Mouse (Mus musculus): ENCODE measurements around the gene Pycr1. TPM values are rescaled to one million over a fixed set of nuclear protein-coding genes. Genes with fewer than 3 reads are reported as not detected.
"Not testable (repeated sequence)": the region's sequence is repeated elsewhere in the genome, so short reads cannot be mapped to it uniquely, and the experiment has no call there.

The Pycr1 gene
- 1 to 10 TPM; 7.9 to 8.0 TPM for total RNA-seq (2021)

DNA sequence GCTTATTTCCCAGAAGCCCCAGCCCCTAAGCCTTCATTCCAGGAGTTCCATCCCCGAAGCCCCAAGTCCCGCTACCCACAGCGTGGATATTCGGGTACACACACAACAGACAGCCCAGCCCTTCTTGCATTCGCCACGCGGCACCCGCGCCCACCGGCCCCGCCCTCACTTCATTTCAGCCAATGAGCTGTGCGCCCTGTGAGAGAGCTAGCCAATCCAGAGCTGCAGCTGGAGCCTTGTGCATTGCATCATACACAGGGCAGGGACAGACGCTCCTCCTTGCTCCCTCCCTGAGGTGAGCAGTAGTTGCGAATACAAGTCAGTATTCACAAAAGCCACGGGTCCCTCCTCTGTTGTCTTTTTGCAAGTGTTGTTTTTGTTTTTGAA is at the start of gene Pycr1:
Gene Pycr1, minus strand, starts transcription at position 169 of the 387 bp plus-strand sequence.
- peak; percentile 95 for DNase-seq

DNA sequence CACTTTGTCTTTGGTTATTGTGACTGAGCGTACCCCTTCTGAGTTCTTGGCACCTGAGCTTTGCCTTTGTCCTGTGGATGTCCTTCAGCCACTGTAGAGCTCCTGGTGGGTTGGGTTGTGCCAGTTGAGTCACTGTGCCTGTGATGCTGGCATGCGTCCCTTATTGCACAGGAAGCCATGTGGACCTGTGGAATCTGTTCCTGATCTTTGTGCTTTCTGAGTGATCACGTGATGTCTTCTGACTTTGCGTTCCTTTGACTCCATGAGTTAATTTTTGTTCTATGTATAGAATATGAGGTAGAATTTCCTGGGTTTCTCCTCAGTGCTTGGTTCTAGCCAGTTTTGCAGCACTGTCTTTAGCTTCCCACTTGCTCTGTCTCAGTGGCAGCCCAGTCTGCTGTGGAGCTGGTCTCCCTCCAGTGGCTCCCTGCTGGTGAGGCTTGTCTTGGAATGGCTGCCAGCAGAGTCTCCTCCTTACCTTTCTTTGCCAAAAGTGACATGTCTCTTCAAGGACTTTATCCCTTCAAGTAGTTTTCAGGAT is 49.0 kb upstream of the Pycr1 start:
- peak; percentile 50 for DNase-seq

DNA sequence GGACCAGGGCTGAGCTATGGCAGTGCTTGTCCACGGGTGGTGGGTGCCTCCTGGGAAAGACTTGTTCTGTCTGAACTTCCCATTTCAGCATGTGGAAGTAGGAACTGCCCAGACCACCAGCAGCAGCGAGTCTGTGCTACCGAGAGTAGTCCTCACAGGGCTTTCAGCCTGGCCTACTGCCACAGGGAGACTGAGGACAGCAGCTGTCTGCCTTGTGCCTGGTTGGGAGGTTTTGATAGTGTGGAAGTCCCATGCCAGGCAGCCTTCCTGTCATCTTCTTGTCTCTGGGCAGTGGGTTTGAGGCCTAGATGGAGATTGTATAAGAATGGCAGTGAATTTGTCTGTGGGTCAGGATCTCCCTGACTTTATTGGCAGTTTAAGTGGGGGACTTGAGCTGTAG is 45.8 kb upstream of the Pycr1 start:
- no peak for DNase-seq

DNA sequence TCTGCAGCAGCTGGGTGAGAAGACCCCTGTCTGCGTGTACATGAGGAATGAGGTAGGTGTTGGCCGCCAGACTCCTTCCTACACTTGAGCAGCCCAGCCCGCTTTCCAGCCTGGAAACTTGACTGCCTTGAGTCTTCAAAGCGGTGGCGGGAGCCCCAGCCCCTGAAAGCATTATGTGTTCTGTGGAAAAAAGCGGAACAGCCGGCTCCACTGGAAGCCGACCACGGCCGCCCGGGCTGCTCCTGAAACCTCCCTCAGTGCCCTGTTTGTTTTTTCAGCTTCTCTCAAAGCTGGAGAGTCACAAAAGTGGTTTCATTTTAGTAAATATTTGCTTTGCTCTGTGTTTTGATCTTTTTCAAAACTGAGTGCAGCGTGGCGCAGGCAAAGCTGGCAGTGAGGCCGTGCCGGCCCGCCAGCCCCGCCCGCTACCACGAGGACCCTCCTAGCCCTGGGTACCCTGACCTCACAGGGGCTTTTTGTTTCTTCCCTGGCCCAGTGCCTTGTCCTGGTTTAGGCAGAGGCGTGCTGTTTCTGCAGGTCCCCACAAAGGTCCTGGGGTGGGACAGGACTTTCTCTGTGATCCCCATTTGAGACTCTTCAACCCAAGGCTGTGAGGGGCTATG is 43.2 kb upstream of the Pycr1 start:
- no peak for DNase-seq

DNA sequence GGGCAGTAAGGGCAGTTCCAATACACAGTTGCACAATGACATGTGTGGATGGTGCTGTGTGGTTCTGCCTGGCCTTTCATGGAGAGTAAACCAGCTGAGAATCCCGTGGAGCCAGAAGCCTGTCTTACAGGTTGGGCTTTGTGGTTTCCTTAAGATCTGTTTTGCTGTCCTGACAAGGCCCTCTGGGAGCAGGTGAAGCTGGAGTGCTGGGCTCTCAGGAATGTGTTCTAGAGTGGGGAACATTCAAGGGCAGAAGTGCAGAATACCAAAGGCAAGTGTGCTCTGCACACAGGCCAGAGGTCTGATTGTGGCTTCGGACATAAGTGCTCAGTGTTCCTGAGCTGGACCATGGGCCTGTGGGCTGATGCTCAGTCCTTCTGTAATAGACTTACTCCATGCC is 41.1 kb upstream of the Pycr1 start:
- no peak for DNase-seq

DNA sequence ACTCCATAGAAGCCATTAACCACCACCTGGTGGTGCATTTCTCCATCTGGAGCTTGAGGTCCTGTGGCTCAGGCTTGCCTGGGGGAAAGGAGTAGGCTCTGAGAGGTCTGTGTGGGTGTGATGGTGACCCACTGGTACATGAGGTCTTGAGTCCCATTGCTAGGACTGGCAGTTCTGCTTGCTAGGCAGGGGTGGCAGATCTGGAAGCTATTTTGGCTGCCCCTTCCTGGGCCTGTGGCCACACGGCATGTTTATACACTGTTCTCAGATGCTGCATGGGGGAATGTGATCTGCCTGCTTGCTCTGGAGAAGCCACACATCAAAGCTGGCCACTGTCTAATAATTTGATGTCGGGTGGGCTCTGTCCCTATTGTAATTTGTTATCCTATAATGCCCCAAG is 40.5 kb upstream of the Pycr1 start:
- DNase-seq, result no peak

DNA sequence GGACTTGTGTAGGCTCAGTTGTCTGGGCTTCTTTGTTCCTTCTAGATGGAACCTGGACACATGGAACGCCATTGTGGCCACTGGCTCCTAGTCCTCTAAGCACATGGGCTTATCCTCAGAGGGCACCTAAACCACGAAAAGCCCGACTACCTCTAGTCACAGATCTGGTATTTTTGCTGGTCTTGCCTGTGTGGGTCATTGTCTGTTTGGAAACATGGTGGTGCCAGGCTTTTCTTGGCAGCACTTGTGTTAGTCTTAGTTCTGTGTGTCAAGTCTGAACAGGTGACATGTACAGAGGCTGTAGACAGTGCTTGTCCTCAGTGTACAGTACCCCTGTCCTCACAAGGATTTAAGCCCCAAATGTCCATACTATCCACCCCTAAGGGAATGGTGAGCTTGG is 40.0 kb upstream of the Pycr1 start:
- DNase-seq, result no peak

DNA sequence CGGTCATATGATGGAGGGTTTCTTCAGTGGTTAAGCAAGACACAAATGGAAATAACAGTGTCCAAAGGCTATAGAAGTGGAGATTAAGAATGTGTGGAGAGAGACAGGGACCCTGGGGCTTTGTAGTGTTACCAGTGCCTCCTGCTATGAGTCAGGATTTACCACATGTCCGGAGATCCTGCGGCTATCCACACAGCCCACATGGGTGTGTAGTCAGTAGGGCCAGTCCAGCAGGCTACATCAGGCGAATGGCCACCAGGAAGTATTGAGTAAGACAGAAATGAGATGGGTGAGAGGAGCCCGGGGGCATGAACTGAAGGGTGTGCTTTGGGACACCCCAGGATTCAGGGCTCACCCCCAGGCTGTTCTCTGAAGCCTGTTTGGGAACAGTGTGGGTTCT is 39.1 kb upstream of the Pycr1 start:
- DNase-seq, result no peak

DNA sequence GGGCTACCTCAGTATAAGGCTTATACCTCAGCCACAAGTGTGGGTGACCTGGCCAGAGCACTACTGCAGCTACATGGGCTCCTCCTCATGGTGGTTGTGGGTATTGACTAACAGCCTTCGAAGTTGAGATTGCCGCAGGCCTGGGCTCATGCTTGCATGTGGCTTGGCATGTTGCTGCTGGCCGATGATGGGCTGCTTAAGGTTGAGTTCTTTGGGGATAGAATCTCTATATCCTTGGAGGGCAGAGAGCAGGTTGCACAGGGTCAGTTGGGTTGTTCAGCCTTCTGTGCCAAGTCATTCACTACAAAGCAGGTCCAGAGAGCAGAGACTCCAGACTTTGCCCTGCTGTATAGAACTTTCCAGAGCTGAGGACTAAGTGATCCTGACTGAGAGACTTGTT is 36.3 kb upstream of the Pycr1 start:
- DNase-seq, result peak; percentile 44

DNA sequence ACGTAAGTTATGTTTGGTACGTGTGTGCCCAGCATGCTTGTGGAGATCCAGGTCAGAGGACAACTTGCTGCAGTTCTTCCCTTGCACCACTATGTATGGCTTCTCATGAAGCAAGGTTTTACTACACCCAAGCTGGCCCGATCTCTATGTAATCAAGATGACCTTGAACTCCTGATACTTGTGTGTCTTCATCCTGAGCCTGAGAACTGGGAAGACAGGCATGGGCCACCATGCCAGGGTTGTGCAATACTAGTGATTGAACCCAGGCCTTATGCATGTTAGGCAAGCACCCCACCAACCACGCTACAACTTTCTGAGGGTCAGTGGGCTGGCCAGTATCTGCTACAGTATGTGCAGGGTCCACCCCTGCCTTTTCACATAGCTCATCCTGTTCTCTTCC is 33.4 kb upstream of the Pycr1 start:
- DNase-seq, result no peak

DNA sequence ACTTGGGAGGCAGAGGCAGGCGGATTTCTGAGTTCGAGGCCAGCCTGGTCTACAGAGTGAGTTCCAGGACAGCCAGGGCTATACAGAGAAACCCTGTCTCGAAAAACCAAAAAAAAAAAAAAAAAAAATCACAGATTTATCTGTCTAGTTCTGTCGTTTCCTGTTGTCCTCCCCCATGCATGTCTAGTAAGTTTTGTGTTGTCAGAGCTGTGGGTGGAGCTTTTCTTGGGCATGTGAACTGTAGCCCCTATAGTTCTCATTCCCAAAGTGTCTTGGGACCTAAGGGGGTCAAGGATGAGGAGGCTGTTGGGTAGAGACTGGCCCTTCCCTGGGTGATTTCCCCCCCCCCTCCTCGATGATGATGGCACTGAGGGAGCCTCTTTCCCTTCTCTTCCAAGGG is 32.3 kb upstream of the Pycr1 start:
- not testable (repeated sequence) for DNase-seq

DNA sequence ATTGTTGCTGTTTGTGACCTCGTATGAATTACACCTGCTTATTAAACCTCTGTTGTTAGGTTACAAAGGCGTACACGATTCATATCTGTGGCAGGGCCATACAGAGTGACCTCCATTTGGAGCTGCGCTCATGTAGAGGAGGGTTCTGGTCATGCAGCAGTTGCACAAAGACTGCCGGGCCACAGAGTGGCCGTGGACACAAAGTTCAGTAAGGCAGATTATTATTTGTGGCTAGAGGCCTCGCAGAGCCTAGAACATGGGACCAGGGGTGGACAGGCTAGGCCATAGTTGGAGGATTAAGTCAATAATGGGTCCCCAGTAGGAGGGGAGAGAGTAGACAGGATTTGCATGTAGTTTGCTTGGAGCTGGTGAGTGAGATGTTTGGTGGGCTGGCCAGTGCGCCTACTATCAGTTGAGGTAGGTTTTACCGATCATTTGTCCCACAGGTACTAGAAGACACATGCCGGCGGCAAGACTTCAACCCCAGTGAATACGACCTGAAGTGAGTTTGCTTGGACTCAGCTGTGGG is 30.1 kb upstream of the Pycr1 start:
- DNase-seq, result no peak

DNA sequence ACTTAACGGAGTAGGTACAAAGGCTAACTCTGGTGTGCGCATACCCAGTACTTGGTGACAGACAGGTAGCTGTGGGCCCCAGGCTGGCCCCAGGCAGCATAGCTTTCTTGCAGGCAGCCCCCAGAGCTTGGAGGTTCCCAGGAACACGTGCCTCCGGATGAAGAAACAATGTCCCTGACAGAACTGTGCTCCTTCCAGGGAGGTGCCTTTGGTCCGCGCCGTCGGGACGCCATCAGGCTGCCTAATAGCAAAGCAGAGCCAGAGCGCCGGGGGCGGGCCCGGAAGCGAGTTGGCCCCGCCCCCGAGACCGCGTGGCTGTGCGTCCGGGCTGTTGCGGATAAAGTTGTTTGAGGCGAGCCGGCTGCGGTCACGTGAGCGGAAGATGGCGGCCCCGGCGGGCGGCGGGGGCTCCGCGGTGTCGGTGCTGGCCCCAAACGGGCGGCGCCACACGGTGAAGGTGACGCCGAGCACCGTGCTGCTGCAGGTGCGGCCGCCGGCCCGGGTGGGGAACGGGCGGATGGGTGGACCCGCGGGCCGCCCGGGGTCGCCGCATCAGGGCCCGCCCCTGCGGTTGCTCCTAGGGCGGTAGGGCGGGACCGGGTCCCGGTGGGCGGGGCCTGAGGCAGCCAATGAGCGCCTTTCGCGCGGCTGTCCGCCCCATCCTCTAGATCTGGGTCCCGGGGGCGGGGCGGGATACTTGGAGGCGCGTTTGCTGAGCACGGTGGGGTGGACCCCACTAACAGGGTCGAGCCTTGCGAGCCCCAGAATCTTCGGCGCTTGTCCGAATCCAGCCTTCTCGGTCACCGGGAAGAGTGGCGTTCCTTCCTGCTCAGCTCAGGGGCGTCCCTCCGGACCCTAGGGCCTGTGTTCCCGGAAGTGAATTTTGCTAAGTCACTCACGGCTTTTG is 29.4 kb upstream of the Pycr1 start, which contains the start of gene Aspscr1:
Gene Aspscr1, plus strand, starts transcription at position 287 of the 907 bp plus-strand sequence.
- peak; percentile 96 for DNase-seq

DNA sequence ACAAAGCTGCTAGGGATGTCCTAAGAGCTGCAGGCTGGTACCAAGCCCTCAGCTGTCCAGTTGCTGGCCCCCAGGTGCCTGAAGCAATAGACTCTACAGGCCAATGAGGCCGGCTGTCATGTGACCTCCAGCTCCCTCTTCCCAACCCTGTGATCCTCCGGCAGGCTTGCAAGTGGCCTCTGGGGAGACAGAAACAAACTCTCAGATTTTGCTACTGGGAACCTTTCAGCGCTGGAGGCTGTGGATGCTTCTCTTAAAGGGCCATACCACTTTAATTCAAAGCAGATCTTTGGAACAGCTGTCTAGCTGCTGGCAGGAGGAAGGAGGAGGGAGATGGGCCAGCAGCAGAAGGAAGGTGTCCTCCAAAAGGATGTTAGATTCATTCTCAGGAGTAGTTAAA is 23.0 kb upstream of the Pycr1 start:
- DNase-seq, result no peak

DNA sequence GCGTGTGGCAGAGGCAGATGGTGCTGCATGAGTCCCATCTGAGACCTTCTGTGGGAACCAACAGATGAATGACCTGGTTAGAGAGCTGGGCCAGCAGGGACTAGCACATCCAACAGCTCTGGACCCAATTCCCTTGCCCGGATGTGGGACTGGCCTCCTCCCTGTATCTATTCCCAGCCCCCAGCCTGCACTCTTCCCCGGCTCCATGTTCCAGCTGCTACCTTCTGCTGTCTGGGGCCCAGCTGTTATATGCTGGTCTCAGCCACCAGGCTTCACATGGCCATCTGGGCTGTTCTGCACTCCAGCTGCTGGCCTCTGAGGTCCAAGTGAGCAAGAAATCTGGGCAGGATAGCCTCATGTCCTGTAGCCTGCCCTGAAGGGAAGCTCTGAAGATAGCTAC is 21.8 kb upstream of the Pycr1 start:
- DNase-seq, result peak; percentile 67

DNA sequence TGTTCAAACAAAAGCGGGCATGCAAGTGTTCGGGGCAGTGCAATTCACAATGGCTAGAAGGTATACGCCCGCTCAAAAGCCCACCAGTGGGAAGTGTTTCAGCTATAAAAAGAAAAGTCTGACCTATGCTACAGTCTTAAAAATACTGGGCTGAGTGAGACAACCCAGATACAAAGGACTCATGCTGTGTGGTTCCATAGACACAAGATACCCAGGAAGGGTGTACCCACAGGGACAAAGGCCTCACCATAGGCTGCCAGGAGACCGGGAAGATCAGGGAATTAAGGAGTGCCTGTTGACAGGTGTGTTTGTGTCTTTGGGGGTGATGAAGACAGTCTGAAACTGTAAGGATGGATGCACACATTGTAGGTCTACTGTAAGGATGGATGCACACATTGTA is 20.1 kb upstream of the Pycr1 start:
- no peak for DNase-seq

DNA sequence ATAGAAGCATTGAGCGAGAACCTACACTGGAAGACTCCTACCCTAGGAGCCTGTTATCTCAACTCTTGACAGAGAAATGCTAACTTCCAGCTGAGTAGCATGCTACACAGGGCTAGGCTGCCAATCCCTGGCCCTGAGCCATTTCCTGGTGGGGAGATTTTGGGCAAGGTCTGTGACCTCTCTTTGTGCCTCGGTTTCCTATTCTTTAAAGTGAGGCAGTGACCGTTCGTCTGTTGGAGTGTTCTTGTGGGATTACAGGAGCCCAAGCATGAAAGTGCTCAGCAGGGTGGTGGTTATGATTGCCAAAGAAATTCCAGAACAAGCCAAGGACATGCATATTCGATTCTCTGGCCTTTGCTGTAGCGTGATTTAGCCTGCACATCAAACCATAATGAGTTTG is 19.2 kb upstream of the Pycr1 start:
- DNase-seq, result no peak

DNA sequence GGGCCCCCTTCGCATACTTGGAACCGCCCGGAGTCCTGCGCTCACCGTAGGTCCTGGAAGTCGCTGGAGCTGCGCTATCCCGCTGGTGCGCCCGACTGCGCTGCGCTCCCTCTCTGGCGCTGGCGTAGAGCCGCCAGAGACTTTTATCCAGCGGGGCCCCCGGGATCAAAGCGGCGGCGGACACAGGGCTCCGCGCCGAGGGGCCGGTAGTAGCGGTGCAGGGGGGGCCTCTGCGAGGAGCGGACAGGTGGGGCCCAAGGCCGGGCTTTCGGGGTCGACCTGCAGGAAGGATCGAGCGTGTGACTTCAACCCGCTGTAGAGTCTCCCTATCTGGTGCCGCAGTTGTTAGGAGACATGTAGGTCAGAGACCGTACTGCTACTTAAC is 17.5 kb upstream of the Pycr1 start, which contains the start of gene Notum:
Gene Notum, minus strand, starts transcription at position 100 of the 385 bp plus-strand sequence.
- no peak for DNase-seq

DNA sequence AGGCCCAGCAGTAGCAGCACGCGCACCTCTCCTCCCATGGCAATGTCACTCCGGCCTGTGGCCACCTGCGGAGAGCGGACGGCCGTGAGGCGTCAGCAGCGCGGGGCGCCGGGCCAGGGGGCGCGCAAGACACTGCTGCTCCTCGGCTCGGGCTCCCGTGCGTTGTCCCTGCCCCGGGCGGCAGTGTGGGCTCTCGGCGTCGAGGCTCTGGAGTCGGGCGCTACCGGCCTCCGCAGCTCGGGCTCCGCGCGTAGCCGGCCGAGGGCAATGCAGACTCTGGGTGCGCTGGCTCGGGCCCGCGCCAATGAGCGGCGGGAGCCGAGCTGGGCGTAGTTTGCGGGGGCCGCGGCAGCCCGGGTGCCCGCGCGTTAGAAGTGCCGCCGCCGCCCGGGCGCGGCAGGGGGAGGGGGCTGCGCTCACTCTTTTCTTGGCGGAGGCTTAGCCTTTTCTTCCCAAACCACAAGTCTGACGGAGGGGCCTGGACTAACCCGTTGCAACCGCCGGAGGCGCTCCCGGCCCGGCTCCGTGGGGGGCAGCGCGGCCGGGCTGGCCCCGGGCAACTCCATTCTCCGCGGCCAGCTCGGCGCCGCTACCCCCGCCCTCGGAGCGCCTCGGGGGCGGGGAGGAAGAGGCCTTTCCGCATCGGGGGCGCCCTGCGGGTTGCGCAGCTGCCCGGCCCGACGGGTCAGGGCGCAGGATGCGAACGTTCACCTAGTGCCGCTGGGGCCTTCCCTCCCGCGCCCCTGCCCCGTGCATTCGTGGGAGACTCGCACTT is 16.9 kb upstream of the Pycr1 start:
- DNase-seq, result peak; percentile 61

DNA sequence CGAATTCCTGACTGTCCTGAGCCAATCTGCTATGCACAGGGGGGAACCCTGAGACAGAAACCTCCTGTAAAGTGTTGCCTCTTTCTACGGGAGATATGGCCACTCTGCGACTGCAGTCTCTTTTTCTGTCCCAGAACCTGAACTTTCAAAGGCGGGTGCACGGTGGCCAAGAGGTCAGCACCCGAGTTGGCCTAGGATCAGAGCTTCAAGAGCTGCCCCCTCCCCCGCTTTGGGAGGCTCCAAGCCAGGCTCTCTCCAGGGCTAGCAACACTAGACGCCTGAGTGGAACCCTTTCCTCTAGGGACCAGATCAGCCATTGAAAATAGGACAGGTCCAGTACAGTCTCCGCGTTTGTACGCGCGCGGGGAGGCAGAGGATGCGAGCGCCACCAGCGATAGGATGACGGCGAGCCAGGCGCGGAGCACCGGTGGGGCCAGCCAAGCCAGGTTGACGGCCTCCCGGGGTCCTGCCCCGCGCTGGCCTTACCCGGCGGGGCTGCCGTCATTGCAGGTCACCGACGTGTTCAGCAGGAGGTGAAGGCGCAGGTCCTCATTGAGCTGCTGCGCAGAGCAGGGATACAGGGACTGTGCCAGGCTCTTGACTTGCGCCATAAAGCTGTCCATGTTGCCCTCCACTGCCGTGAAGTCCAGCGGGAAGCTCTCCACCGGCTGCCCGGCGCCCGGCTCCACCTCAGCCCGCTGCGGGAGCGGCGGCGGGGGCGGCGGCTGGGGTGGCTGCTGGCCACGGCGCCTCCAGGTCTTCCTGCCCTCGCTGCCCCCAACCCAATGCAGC is 16.1 kb upstream of the Pycr1 start:
- no peak for DNase-seq

DNA sequence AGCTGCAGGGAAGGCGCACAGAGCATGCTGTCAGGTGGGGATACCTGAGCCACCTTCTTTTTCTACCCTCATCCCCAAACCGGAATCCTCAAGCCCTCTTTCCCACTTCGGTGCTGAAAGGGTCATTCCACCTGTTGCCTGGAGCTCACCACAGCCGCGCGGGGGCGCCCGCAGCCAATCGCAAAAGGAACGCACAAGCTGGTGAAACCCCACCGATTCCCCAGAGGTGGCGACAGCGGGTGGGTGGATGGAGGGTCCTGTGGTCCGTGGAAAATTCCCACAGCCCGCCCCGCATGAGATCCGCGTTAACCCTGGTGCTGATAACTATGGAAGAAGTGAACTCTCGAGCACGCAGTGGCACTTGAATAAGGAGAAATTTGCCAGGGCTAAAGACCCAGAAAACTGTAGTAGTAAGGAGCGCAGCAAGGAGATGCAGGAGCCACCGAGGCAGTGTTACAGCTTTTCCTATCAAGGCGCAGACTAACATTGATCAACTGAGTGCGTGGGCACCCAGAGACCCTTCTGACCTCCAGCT is 15.4 kb upstream of the Pycr1 start:
- DNase-seq, result peak; percentile 89

Measured in heart, postnatal 4 days (tissue).